Mouse (Mus musculus): ENCODE measurements around the gene Rad1. TPM values are rescaled to one million over a fixed set of nuclear protein-coding genes. Genes with fewer than 3 reads are reported as not detected.
A peak's percentile ranks its signal among the peaks of the same experiment; 100 is the strongest.

The Rad1 gene
- polyA plus RNA-seq (2012; fragmentation: generic; extraction: Trizol): 24.7 TPM
- long read RNA-seq, experiment 1, transcript Rad1-201 (6 exons, 1,514 nt): major isoform, 16 of 27 reads
- long read RNA-seq, experiment 1, partial matches to known transcripts: 4 of 27 reads
- long read RNA-seq, experiment 1, other reads (novel, unspliced or antisense): 7 of 27 reads
- long read RNA-seq, experiment 2, transcript Rad1-201 (6 exons, 1,514 nt): major isoform, 41 of 54 reads
- long read RNA-seq, experiment 2, partial matches to known transcripts: 4 of 54 reads
- long read RNA-seq, experiment 2, other reads (novel, unspliced or antisense): 9 of 54 reads

GRCm38 (mm10) chr15:10485484-10486364 is at the start of gene Rad1, which contains the start of gene Brix1:
Rad1 (plus strand) TSS chr15:10486018.
Brix1 (minus strand) TSS chr15:10485947.
- no peaks in the 10 kb centered on the region for H3K27me3 ChIP-seq (ENCODE audit: control insufficient read depth, insufficient read depth, insufficient read length)
- TF ChIP-seq USF1 (IDR thresholded peaks at IDR 0.05; ENCODE audit: low read depth): no peak
- TF ChIP-seq MYOD1 (IDR thresholded peaks at IDR 0.05; ENCODE audit: control insufficient read depth, insufficient read length, low read depth): no peak
- peak; percentile 1 for TF ChIP-seq CEBPB (IDR thresholded peaks at IDR 0.05; ENCODE audit: low read depth)
- no peak for TF ChIP-seq FOSL1 (IDR thresholded peaks at IDR 0.05; ENCODE audit: insufficient read depth, low read length, poor library complexity, severe bottlenecking)
- TF ChIP-seq CTCF (IDR thresholded peaks at IDR 0.05; ENCODE audit: control insufficient read depth, insufficient read depth, insufficient read length): no peak
- TF ChIP-seq MYOG (IDR thresholded peaks at IDR 0.05; ENCODE audit: control insufficient read depth, extremely low read depth, insufficient read length): no peak
- peak; percentile 62 for TF ChIP-seq MAX (IDR thresholded peaks at IDR 0.05)
- H3ac ChIP-seq (ENCODE audit: control insufficient read depth, insufficient read length, low read depth): peak within 1 kb of the TSS; percentile 89
- peaks cover 63% of the 10 kb centered on the region for H3K36me3 ChIP-seq (ENCODE audit: control insufficient read depth, insufficient read depth)
- peak within 1 kb of the TSS; percentile 95 for H3K4me3 ChIP-seq (ENCODE audit: insufficient read depth, poor library complexity, severe bottlenecking)
- peaks cover 77% of the 10 kb centered on the region for H3K79me2 ChIP-seq (ENCODE audit: control insufficient read depth, insufficient read depth)
- H3K79me3 ChIP-seq (ENCODE audit: low read depth): peaks cover 60% of the 10 kb centered on the region

GRCm38 (mm10) chr15:10436893-10437292 is 48.9 kb upstream of the Rad1 start:
- Histone ChIP-seq H3K4me3 (ENCODE audit: insufficient read depth, poor library complexity, severe bottlenecking) (no peak overlapping the region), H3K27me3 (ENCODE audit: control insufficient read depth, insufficient read depth, insufficient read length) (no peaks in the 10 kb centered on the region), H3K79me2 (ENCODE audit: control insufficient read depth, insufficient read depth) (no peaks in the 10 kb centered on the region), H3K36me3 (ENCODE audit: control insufficient read depth, insufficient read depth) (peaks cover 4% of the 10 kb centered on the region), H3K79me3 (ENCODE audit: low read depth) (no peaks in the 10 kb centered on the region), H3ac (ENCODE audit: control insufficient read depth, insufficient read length, low read depth) (no peak overlapping the region)
- TF ChIP-seq FOSL1 (IDR thresholded peaks at IDR 0.05; ENCODE audit: insufficient read depth, low read length, poor library complexity, severe bottlenecking) (no peak), MYOG (IDR thresholded peaks at IDR 0.05; ENCODE audit: control insufficient read depth, extremely low read depth, insufficient read length) (no peak), MYOD1 (IDR thresholded peaks at IDR 0.05; ENCODE audit: control insufficient read depth, insufficient read length, low read depth) (no peak), USF1 (IDR thresholded peaks at IDR 0.05; ENCODE audit: low read depth) (no peak), MAX (IDR thresholded peaks at IDR 0.05) (no peak), CTCF (IDR thresholded peaks at IDR 0.05; ENCODE audit: control insufficient read depth, insufficient read depth, insufficient read length) (no peak), CEBPB (IDR thresholded peaks at IDR 0.05; ENCODE audit: low read depth) (no peak)

GRCm38 (mm10) chr15:10439963-10440362 is 45.9 kb upstream of the Rad1 start:
- Histone ChIP-seq H3K4me3 (ENCODE audit: insufficient read depth, poor library complexity, severe bottlenecking) (no peak overlapping the region), H3K27me3 (ENCODE audit: control insufficient read depth, insufficient read depth, insufficient read length) (no peaks in the 10 kb centered on the region), H3K36me3 (ENCODE audit: control insufficient read depth, insufficient read depth) (peaks cover 8% of the 10 kb centered on the region), H3K79me2 (ENCODE audit: control insufficient read depth, insufficient read depth) (no peaks in the 10 kb centered on the region), H3K79me3 (ENCODE audit: low read depth) (no peaks in the 10 kb centered on the region), H3ac (ENCODE audit: control insufficient read depth, insufficient read length, low read depth) (no peak overlapping the region)
- TF ChIP-seq CTCF (IDR thresholded peaks at IDR 0.05; ENCODE audit: control insufficient read depth, insufficient read depth, insufficient read length) (no peak), MYOG (IDR thresholded peaks at IDR 0.05; ENCODE audit: control insufficient read depth, extremely low read depth, insufficient read length) (no peak), USF1 (IDR thresholded peaks at IDR 0.05; ENCODE audit: low read depth) (no peak), CEBPB (IDR thresholded peaks at IDR 0.05; ENCODE audit: low read depth) (no peak)

- Histone ChIP-seq H3K79me2 (ENCODE audit: control insufficient read depth, insufficient read depth) (no peaks in the 10 kb centered on the region), H3K79me3 (ENCODE audit: low read depth) (no peaks in the 10 kb centered on the region), H3K36me3 (ENCODE audit: control insufficient read depth, insufficient read depth) (peaks cover 13% of the 10 kb centered on the region), H3K4me3 (ENCODE audit: insufficient read depth, poor library complexity, severe bottlenecking) (no peak overlapping the region), H3K27me3 (ENCODE audit: control insufficient read depth, insufficient read depth, insufficient read length) (no peaks in the 10 kb centered on the region), H3ac (ENCODE audit: control insufficient read depth, insufficient read length, low read depth) (no peak overlapping the region)
- TF ChIP-seq MYOD1 (IDR thresholded peaks at IDR 0.05; ENCODE audit: control insufficient read depth, insufficient read length, low read depth): no peak
- TF ChIP-seq MYOG (IDR thresholded peaks at IDR 0.05; ENCODE audit: control insufficient read depth, extremely low read depth, insufficient read length): no peak
- no peak for TF ChIP-seq CTCF (IDR thresholded peaks at IDR 0.05; ENCODE audit: control insufficient read depth, insufficient read depth, insufficient read length)
- no peak for TF ChIP-seq MAX (IDR thresholded peaks at IDR 0.05)
- TF ChIP-seq CEBPB (IDR thresholded peaks at IDR 0.05; ENCODE audit: low read depth): no peak
- TF ChIP-seq USF1 (IDR thresholded peaks at IDR 0.05; ENCODE audit: low read depth): no peak
- TF ChIP-seq FOSL1 (IDR thresholded peaks at IDR 0.05; ENCODE audit: insufficient read depth, low read length, poor library complexity, severe bottlenecking): no peak
These were observed 44.3 kb upstream of the Rad1 start for GRCm38 (mm10) chr15:10441493-10441892.

GRCm38 (mm10) chr15:10442275-10442674 is 43.5 kb upstream of the Rad1 start:
- no peaks in the 10 kb centered on the region for H3K79me2 ChIP-seq (ENCODE audit: control insufficient read depth, insufficient read depth)
- H3K4me3 ChIP-seq (ENCODE audit: insufficient read depth, poor library complexity, severe bottlenecking): no peak overlapping the region
- no peaks in the 10 kb centered on the region for H3K27me3 ChIP-seq (ENCODE audit: control insufficient read depth, insufficient read depth, insufficient read length)
- no peak overlapping the region for H3ac ChIP-seq (ENCODE audit: control insufficient read depth, insufficient read length, low read depth)
- no peak for TF ChIP-seq MYOG (IDR thresholded peaks at IDR 0.05; ENCODE audit: control insufficient read depth, extremely low read depth, insufficient read length)
- TF ChIP-seq MAX (IDR thresholded peaks at IDR 0.05): no peak
- no peak for TF ChIP-seq FOSL1 (IDR thresholded peaks at IDR 0.05; ENCODE audit: insufficient read depth, low read length, poor library complexity, severe bottlenecking)
- TF ChIP-seq USF1 (IDR thresholded peaks at IDR 0.05; ENCODE audit: low read depth): no peak
- no peak for TF ChIP-seq CEBPB (IDR thresholded peaks at IDR 0.05; ENCODE audit: low read depth)
- no peak for TF ChIP-seq MYOD1 (IDR thresholded peaks at IDR 0.05; ENCODE audit: control insufficient read depth, insufficient read length, low read depth)
- no peak for TF ChIP-seq CTCF (IDR thresholded peaks at IDR 0.05; ENCODE audit: control insufficient read depth, insufficient read depth, insufficient read length)
- peaks cover 21% of the 10 kb centered on the region for H3K36me3 ChIP-seq (ENCODE audit: control insufficient read depth, insufficient read depth)
- H3K79me3 ChIP-seq (ENCODE audit: low read depth): no peaks in the 10 kb centered on the region

Data from C2C12 (cell line).